Mouse (Mus musculus): Measurements from ENCODE around the gene Rasgef1b.

Gene Rasgef1b

GRCm38 (mm10) chr5:99496931-99497782 lies 231.7 kb downstream of the Rasgef1b start:
- no peak for DNase-seq (ENCODE audit: low read depth in 1 of 2, low spot score in 2 of 2)

GRCm38 (mm10) chr5:99496157-99496453 lies 232.8 kb downstream of the Rasgef1b start:
- DNase-seq (ENCODE audit: low read depth in 1 of 2, low spot score in 2 of 2) = no peak

- DNase-seq (ENCODE audit: low read depth in 1 of 2, low spot score in 2 of 2) = no peak
These were observed 233.3 kb downstream of the Rasgef1b start for GRCm38 (mm10) chr5:99495354-99496156.

- no peak for DNase-seq (ENCODE audit: low read depth in 1 of 2, low spot score in 2 of 2)
These were observed 235.0 kb downstream of the Rasgef1b start for GRCm38 (mm10) chr5:99493861-99494260.

- DNase-seq (ENCODE audit: low read depth in 1 of 2, low spot score in 2 of 2) = no peak
These were observed 235.8 kb downstream of the Rasgef1b start for GRCm38 (mm10) chr5:99493017-99493416.

GRCm38 (mm10) chr5:99488479-99489158 lies 240.2 kb downstream of the Rasgef1b start:
- DNase-seq (ENCODE audit: low read depth in 1 of 2, low spot score in 2 of 2) = no peak

- no peak for DNase-seq (ENCODE audit: low read depth in 1 of 2, low spot score in 2 of 2)
These were observed 241.6 kb downstream of the Rasgef1b start for GRCm38 (mm10) chr5:99487009-99487858.

GRCm38 (mm10) chr5:99483162-99483561 lies 245.7 kb downstream of the Rasgef1b start:
- no peak for DNase-seq (ENCODE audit: low read depth in 1 of 2, low spot score in 2 of 2)

- no peak for DNase-seq (ENCODE audit: low read depth in 1 of 2, low spot score in 2 of 2)
These were observed 246.3 kb downstream of the Rasgef1b start for GRCm38 (mm10) chr5:99482524-99482923.

GRCm38 (mm10) chr5:99482016-99482415 lies 246.8 kb downstream of the Rasgef1b start:
- DNase-seq (ENCODE audit: low read depth in 1 of 2, low spot score in 2 of 2) = no peak

- no peak for DNase-seq (ENCODE audit: low read depth in 1 of 2, low spot score in 2 of 2)
These were observed 248.5 kb downstream of the Rasgef1b start for GRCm38 (mm10) chr5:99480078-99481031.

- DNase-seq (ENCODE audit: low read depth in 1 of 2, low spot score in 2 of 2) = no peak
These were observed 249.4 kb downstream of the Rasgef1b start for GRCm38 (mm10) chr5:99479263-99480077.

GRCm38 (mm10) chr5:99478716-99479115 lies 250.1 kb downstream of the Rasgef1b start:
- DNase-seq (ENCODE audit: low read depth in 1 of 2, low spot score in 2 of 2) = no peak

- DNase-seq (ENCODE audit: low read depth in 1 of 2, low spot score in 2 of 2) = no peak
These were observed 251.4 kb downstream of the Rasgef1b start for GRCm38 (mm10) chr5:99477420-99477815.

- no peak for DNase-seq (ENCODE audit: low read depth in 1 of 2, low spot score in 2 of 2)
These were observed 252.0 kb downstream of the Rasgef1b start for GRCm38 (mm10) chr5:99476640-99477419.

GRCm38 (mm10) chr5:99472607-99473335 lies 256.1 kb downstream of the Rasgef1b start:
- DNase-seq (ENCODE audit: low read depth in 1 of 2, low spot score in 2 of 2) = no peak

GRCm38 (mm10) chr5:99471790-99472189 lies 257.1 kb downstream of the Rasgef1b start:
- no peak for DNase-seq (ENCODE audit: low read depth in 1 of 2, low spot score in 2 of 2)

Data from monocyte, adult 2 months (primary cell).